Mouse (Mus musculus): ENCODE measurements around the gene Selenow.
"Not testable (repeated sequence)": the region's sequence is repeated elsewhere in the genome, so short reads cannot be mapped to it uniquely, and the experiment has no call there.

Gene Selenow

GRCm38 (mm10) chr7:15945721-15946536 lies 23.7 kb upstream of the Selenow start, which contains the start of gene Nop53:
TSS of gene Nop53 (minus strand) at chr7:15946074.
- peak; percentile 94 for DNase-seq (ENCODE audit: low spot score)

GRCm38 (mm10) chr7:15945211-15945610 lies 23.0 kb upstream of the Selenow start:
- DNase-seq (ENCODE audit: low spot score) = no peak

- DNase-seq (ENCODE audit: low spot score) = no peak
These were observed 22.1 kb upstream of the Selenow start for GRCm38 (mm10) chr7:15944311-15944710.

- DNase-seq (ENCODE audit: low spot score) = no peak
These were observed 16.4 kb upstream of the Selenow start for GRCm38 (mm10) chr7:15938621-15939020.

- DNase-seq (ENCODE audit: low spot score) = no peak
These were observed 15.3 kb upstream of the Selenow start for GRCm38 (mm10) chr7:15937491-15937890.

- no peak for DNase-seq (ENCODE audit: low spot score)
These were observed 11.5 kb upstream of the Selenow start for GRCm38 (mm10) chr7:15933437-15934359.

GRCm38 (mm10) chr7:15931635-15932034 lies 9.4 kb upstream of the Selenow start:
- DNase-seq (ENCODE audit: low spot score) = no peak

- DNase-seq (ENCODE audit: low spot score) = no peak
These were observed 8.3 kb upstream of the Selenow start for GRCm38 (mm10) chr7:15930543-15930942.

- DNase-seq (ENCODE audit: low spot score) = peak; percentile 43
These were observed 7.7 kb upstream of the Selenow start for GRCm38 (mm10) chr7:15929910-15930309.

- peak; percentile 60 for DNase-seq (ENCODE audit: low spot score)
These were observed 406 bp downstream of the Selenow start for GRCm38 (mm10) chr7:15921796-15922195.

- DNase-seq (ENCODE audit: low spot score) = no peak
These were observed 1.5 kb downstream of the Selenow start for GRCm38 (mm10) chr7:15920645-15921190.

GRCm38 (mm10) chr7:15919947-15920346 lies 2.3 kb downstream of the Selenow start:
- no peak for DNase-seq (ENCODE audit: low spot score)

GRCm38 (mm10) chr7:15918371-15918770 lies 3.8 kb downstream of the Selenow start:
- DNase-seq (ENCODE audit: low spot score) = no peak

GRCm38 (mm10) chr7:15916996-15917395 lies 5.2 kb downstream of the Selenow start:
- no peak for DNase-seq (ENCODE audit: low spot score)

GRCm38 (mm10) chr7:15916134-15916723 lies 6.0 kb downstream of the Selenow start:
- no peak for DNase-seq (ENCODE audit: low spot score)

- DNase-seq (ENCODE audit: low spot score) = not testable (repeated sequence)
These were observed 6.5 kb downstream of the Selenow start for GRCm38 (mm10) chr7:15915695-15916094.

- no peak for DNase-seq (ENCODE audit: low spot score)
These were observed 7.5 kb downstream of the Selenow start for GRCm38 (mm10) chr7:15914751-15915150.

- DNase-seq (ENCODE audit: low spot score) = peak; percentile 44
These were observed 8.0 kb downstream of the Selenow start for GRCm38 (mm10) chr7:15914252-15914651.

GRCm38 (mm10) chr7:15912183-15912582 lies 10.0 kb downstream of the Selenow start:
- DNase-seq (ENCODE audit: low spot score) = peak; percentile 78

GRCm38 (mm10) chr7:15910521-15910920 lies 11.7 kb downstream of the Selenow start:
- DNase-seq (ENCODE audit: low spot score) = no peak

GRCm38 (mm10) chr7:15907971-15908590 lies 14.1 kb downstream of the Selenow start:
- DNase-seq (ENCODE audit: low spot score) = no peak

GRCm38 (mm10) chr7:15906602-15907001 lies 15.6 kb downstream of the Selenow start:
- DNase-seq (ENCODE audit: low spot score) = no peak
